Mouse (Mus musculus): ENCODE data around the gene Hmg20b. TPM values are rescaled to one million over a fixed set of nuclear protein-coding genes. Genes with fewer than 3 reads are reported as not detected.

Gene Hmg20b
- polyA plus RNA-seq, 1 experiment from 2014 or later: 36.5 TPM

DNA sequence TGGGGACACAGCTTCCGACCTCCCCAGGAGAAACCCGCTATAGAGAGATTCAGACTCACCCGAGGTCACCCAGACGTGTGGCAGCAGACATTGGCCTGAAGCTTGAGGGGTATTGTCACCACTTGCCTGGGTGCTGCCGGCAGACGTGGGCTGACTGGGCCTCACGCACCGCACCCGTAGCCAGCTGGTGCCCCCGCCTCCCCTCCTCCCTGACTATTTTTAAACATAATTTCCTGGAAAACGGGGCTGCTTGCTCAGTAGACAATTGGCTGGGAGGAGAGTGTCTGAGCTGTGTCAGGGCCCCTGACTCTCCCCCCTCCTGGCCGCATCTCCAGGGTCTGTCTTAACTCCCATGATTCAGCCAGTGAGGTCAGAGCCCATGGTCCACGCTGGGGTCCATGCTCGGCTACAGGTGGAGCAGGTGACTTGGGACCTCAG lies 47.5 kb downstream of the Hmg20b start:
- Histone ChIP-seq H3K9ac (replicated peaks; ENCODE audit: low read length) (no peak overlapping the region; the same call in 1 of the 2 replicates), H3K4me2 (ENCODE audit: low read length) (no peak overlapping the region)
- 75% methylated on average over 14 of the region's 14 CpGs for WGBS

DNA sequence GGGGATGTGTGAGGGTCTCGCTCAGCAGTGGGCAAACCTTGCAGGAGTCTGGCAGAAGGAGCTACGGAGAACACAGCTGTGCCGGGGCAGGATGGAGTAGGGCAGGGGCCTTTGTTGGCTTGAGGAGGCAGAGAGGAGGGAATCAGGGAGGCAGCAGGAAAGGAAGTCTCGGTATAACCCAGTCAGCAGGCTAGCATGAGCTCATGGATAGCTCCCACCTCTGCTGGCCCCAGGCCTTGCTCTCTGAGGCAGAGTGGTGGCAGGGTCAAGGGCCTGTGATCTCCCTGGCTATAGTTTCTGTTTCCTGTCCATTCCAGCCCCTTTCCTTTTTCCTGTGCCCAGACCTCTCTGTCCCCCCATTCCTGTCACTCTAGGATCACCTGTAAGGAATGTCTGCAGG lies 48.0 kb downstream of the Hmg20b start:
- Histone ChIP-seq H3K9ac (replicated peaks; ENCODE audit: low read length) (no peak overlapping the region; the same call in 1 of the 2 replicates), H3K4me1 (ENCODE audit: control insufficient read depth, insufficient read depth, low read length) (no peaks in the 10 kb centered on the region), H3K36me3 (ENCODE audit: control insufficient read depth, insufficient read depth, low read length) (peaks cover 17% of the 10 kb centered on the region), H3K9me3 (ENCODE audit: control insufficient read depth, low read length) (no peaks in the 10 kb centered on the region), H3K4me2 (ENCODE audit: low read length) (no peak overlapping the region), H3K27ac (replicated peaks; ENCODE audit: low read depth, low read length) (no peak overlapping the region), H3K4me3 (replicated peaks; ENCODE audit: low read depth, low read length) (no peak overlapping the region), H3K27me3 (ENCODE audit: control insufficient read depth, insufficient read depth, low read length) (no peaks in the 10 kb centered on the region)
- WGBS: 81% methylated on average over 4 of the region's 4 CpGs
- ATAC-seq (ENCODE audit: low FRiP score, low TSS enrichment): no peak
- DNase-seq: no peak

More for the DNA sequence above, 47.5 kb downstream of the Hmg20b start:
- no peak overlapping the region for H3K4me3 ChIP-seq (replicated peaks; ENCODE audit: low read depth, low read length)
- ATAC-seq (ENCODE audit: low FRiP score, low TSS enrichment): no peak
- H3K27me3 ChIP-seq (ENCODE audit: control insufficient read depth, insufficient read depth, low read length): no peaks in the 10 kb centered on the region
- DNase-seq: no peak
- H3K36me3 ChIP-seq (ENCODE audit: control insufficient read depth, insufficient read depth, low read length): peaks cover 22% of the 10 kb centered on the region
- no peaks in the 10 kb centered on the region for H3K4me1 ChIP-seq (ENCODE audit: control insufficient read depth, insufficient read depth, low read length)
- no peaks in the 10 kb centered on the region for H3K9me3 ChIP-seq (ENCODE audit: control insufficient read depth, low read length)
- H3K27ac ChIP-seq (replicated peaks; ENCODE audit: low read depth, low read length): no peak overlapping the region

DNA sequence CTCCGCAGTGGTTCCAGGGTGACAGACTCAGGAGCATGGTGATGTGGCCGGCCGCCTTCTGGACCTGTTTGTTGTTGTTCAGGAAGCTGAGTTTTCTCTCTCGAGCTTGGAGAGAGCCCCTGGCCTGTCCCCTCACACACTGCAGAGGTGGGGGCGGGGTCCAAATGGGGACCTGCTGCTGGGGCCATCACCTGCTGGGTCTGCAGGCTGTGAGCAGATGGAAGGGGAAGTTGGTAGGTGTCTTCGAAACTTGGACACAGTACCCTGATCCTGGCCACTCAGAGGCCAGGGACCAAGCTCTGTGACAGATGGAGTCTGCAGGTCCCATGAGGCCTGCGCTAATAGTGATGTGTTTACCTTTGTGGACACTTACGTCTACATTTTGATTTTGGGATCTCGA lies 49.0 kb downstream of the Hmg20b start:
- 82% methylated on average over 9 of the region's 9 CpGs for WGBS
- no peak overlapping the region for H3K4me3 ChIP-seq (replicated peaks; ENCODE audit: low read depth, low read length)
- ATAC-seq (ENCODE audit: low FRiP score, low TSS enrichment): no peak

DNA sequence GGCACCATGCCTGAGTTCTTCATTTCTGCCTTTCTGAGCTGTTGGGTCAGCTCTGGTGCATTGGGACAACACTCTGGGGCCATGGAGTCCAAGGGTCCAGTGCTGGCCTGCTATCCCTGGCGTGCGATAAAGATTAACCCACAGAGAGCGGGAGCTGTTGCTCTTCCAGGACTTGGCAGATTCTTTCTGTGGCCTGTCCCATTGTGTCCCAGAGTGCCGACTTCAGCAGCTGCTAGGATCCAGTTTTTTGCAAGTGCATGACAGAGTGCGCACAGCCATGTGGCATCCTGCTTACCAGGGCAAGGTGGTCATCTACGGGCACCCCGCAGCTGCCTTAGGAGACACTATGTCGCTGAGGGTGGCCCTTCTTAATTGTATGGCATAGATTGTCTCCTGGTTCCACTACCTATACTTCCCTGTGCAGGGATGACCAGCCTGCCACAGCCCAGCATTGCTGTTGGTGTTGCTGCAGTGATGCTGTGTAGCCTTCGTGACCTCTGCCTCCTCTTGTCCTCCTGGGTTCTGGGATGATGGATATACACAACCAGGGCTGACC lies 49.9 kb downstream of the Hmg20b start:
- WGBS: 85% methylated on average over 9 of the region's 9 CpGs
- Histone ChIP-seq H3K27ac (replicated peaks; ENCODE audit: low read depth, low read length) (no peak overlapping the region), H3K9me3 (ENCODE audit: control insufficient read depth, low read length) (no peaks in the 10 kb centered on the region), H3K4me3 (replicated peaks; ENCODE audit: low read depth, low read length) (no peak overlapping the region), H3K4me2 (ENCODE audit: low read length) (no peak overlapping the region), H3K36me3 (ENCODE audit: control insufficient read depth, insufficient read depth, low read length) (no peaks in the 10 kb centered on the region), H3K27me3 (ENCODE audit: control insufficient read depth, insufficient read depth, low read length) (no peaks in the 10 kb centered on the region), H3K9ac (replicated peaks; ENCODE audit: low read length) (no peak overlapping the region), H3K4me1 (ENCODE audit: control insufficient read depth, insufficient read depth, low read length) (peaks cover 5% of the 10 kb centered on the region; the same call in 1 of the 2 replicates)
- no peak for DNase-seq
- ATAC-seq (ENCODE audit: low FRiP score, low TSS enrichment): no peak

More for the DNA sequence above, 49.0 kb downstream of the Hmg20b start:
- H3K4me2 ChIP-seq (ENCODE audit: low read length): no peak overlapping the region
- no peak overlapping the region for H3K27ac ChIP-seq (replicated peaks; ENCODE audit: low read depth, low read length)
- DNase-seq: no peak
- H3K4me1 ChIP-seq (ENCODE audit: control insufficient read depth, insufficient read depth, low read length): no peaks in the 10 kb centered on the region
- no peaks in the 10 kb centered on the region for H3K9me3 ChIP-seq (ENCODE audit: control insufficient read depth, low read length)
- peaks cover 7% of the 10 kb centered on the region for H3K36me3 ChIP-seq (ENCODE audit: control insufficient read depth, insufficient read depth, low read length)
- no peaks in the 10 kb centered on the region for H3K27me3 ChIP-seq (ENCODE audit: control insufficient read depth, insufficient read depth, low read length)
- no peak overlapping the region for H3K9ac ChIP-seq (replicated peaks; ENCODE audit: low read length)

DNA sequence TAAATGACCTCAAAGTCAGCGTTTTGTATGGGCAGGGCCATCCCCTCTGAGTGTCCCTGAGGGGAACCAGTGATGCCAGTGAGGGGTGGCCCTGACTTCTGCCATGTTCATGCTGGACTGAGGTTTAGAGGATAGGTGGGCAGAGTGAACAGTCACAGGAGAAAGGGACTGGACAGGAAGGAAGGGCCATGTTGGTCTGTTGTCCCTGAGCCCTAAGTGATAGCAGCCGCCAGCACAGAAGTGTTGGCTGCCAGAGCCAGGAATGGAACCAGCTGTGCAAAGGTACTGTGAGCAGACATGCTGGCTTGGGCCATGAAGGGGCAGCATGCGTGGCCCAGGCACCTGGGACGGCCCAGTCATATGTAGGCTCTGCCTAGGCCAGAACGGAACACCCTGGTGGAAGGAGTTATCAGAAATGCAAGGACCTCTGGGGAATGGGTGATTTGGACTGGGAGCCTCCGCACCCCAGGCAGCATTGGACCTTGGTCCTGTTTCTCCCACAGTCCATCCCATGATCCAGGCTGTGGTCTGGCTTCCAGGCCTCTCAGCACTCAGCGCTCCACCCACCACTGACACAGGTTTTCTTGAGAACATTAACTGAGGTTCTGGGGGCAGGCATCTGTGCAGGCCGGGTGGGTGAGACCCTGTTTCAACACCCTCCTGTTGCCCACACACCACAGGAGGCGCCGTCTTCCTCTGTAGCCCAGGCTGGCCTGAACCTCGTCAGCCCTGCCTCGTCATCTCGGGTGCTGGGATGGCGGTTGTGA lies 50.5 kb downstream of the Hmg20b start:
- Histone ChIP-seq H3K27me3 (ENCODE audit: control insufficient read depth, insufficient read depth, low read length) (no peaks in the 10 kb centered on the region), H3K27ac (replicated peaks; ENCODE audit: low read depth, low read length) (no peak overlapping the region), H3K9me3 (ENCODE audit: control insufficient read depth, low read length) (no peaks in the 10 kb centered on the region), H3K4me3 (replicated peaks; ENCODE audit: low read depth, low read length) (no peak overlapping the region), H3K4me1 (ENCODE audit: control insufficient read depth, insufficient read depth, low read length) (peaks cover 12% of the 10 kb centered on the region), H3K36me3 (ENCODE audit: control insufficient read depth, insufficient read depth, low read length) (no peaks in the 10 kb centered on the region), H3K9ac (replicated peaks; ENCODE audit: low read length) (no peak overlapping the region), H3K4me2 (ENCODE audit: low read length) (no peak overlapping the region)
- ATAC-seq (ENCODE audit: low FRiP score, low TSS enrichment) (no peak), DNase-seq (no peak)
- WGBS: 90% methylated on average over 14 of the region's 14 CpGs

DNA sequence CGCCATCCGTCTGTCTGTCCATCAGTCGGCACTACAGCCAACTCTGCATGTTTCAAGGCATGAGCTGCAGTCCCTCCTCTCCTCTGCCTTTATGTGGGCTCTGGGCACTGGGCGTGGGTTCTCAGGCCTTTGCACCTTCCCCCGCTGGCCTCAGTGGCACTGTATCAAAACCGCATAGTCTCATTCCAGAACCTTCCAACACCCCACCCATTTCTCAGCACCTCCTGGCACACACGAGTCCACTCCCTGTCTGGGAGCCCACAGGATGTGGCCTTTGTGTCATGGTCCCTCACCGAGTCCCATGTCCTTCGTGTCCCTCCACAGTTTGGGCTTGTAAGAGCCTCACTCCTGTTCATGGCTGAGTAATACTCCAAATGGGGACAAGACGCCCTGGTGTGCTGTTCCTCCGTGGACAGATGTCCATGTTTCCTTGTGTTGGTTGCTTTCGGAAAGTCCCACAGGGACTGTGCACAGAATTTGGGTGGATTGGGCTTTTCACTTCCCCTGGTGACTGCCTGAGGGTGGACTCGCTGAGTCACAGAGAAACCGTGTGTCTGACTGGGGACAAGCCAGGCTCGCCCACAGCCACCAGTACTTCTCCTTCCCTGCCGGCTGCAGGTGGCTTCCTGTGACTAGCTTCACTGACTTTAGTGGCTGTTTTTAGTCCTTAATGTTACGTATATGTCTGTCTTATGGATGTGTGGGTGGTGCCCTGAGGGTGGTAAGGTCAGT lies 51.7 kb downstream of the Hmg20b start:
- Histone ChIP-seq H3K4me2 (ENCODE audit: low read length) (no peak overlapping the region), H3K4me3 (replicated peaks; ENCODE audit: low read depth, low read length) (no peak overlapping the region), H3K36me3 (ENCODE audit: control insufficient read depth, insufficient read depth, low read length) (no peaks in the 10 kb centered on the region), H3K9me3 (ENCODE audit: control insufficient read depth, low read length) (no peaks in the 10 kb centered on the region), H3K9ac (replicated peaks; ENCODE audit: low read length) (no peak overlapping the region), H3K4me1 (ENCODE audit: control insufficient read depth, insufficient read depth, low read length) (peaks cover 23% of the 10 kb centered on the region), H3K27me3 (ENCODE audit: control insufficient read depth, insufficient read depth, low read length) (no peaks in the 10 kb centered on the region), H3K27ac (replicated peaks; ENCODE audit: low read depth, low read length) (no peak overlapping the region)
- WGBS: 96% methylated on average over 17 of the region's 17 CpGs
- ATAC-seq (ENCODE audit: low FRiP score, low TSS enrichment): no peak
- DNase-seq: no peak

DNA sequence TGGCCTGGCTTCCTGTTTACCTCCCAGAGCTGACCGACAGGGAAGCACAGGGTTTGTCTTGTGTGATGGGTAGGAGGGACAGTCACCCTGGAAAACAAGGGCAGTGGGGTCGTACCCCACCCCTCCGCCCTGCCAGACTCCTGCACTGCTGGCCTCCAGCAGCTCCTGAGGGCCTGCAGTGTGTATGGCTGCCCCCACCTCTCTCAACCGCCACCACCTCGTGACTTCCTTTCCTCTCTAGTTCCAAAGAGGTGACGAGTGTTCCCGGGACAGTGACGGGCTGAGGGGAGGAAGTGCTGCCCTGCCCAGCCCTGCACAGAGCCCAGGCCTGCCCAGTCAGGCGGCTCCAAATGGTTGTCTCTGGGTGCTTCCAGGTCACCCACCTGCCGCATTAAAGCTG lies 52.4 kb downstream of the Hmg20b start:
- H3K4me2 ChIP-seq (ENCODE audit: low read length): no peak overlapping the region
- ATAC-seq (ENCODE audit: low FRiP score, low TSS enrichment): no peak
- no peaks in the 10 kb centered on the region for H3K9me3 ChIP-seq (ENCODE audit: control insufficient read depth, low read length)
- DNase-seq: no peak
- 91% methylated on average over 10 of the region's 10 CpGs for WGBS
- H3K4me1 ChIP-seq (ENCODE audit: control insufficient read depth, insufficient read depth, low read length): peaks cover 23% of the 10 kb centered on the region
- no peaks in the 10 kb centered on the region for H3K27me3 ChIP-seq (ENCODE audit: control insufficient read depth, insufficient read depth, low read length)
- no peak overlapping the region for H3K27ac ChIP-seq (replicated peaks; ENCODE audit: low read depth, low read length)
- H3K9ac ChIP-seq (replicated peaks; ENCODE audit: low read length): no peak overlapping the region
- H3K36me3 ChIP-seq (ENCODE audit: control insufficient read depth, insufficient read depth, low read length): no peaks in the 10 kb centered on the region
- no peak overlapping the region for H3K4me3 ChIP-seq (replicated peaks; ENCODE audit: low read depth, low read length)

DNA sequence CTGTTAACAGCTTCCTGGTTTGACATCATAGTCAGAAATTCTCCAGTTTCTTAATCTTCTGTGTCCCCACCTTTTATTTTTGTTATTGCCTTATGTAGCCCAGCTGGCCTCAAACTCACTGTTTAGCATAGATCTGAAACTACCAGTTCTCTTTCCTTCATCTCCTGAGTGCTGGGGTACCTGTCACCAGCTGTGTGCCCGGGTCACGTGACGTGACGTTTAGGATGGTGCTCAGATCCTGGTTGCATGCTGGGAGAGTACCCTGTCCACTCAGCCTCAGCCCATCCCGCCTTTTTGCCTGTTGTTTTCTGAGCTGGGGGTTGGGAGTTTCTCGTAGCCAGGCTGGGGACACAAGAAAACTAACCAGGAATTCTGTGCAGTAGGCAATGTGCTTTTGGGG lies 53.0 kb downstream of the Hmg20b start:
- 81% methylated on average over 6 of the region's 6 CpGs for WGBS
- no peak overlapping the region for H3K9ac ChIP-seq (replicated peaks; ENCODE audit: low read length)
- peaks cover 23% of the 10 kb centered on the region for H3K4me1 ChIP-seq (ENCODE audit: control insufficient read depth, insufficient read depth, low read length)
- no peaks in the 10 kb centered on the region for H3K36me3 ChIP-seq (ENCODE audit: control insufficient read depth, insufficient read depth, low read length)
- H3K9me3 ChIP-seq (ENCODE audit: control insufficient read depth, low read length): no peaks in the 10 kb centered on the region
- ATAC-seq (ENCODE audit: low FRiP score, low TSS enrichment): no peak
- H3K4me3 ChIP-seq (replicated peaks; ENCODE audit: low read depth, low read length): no peak overlapping the region
- no peak overlapping the region for H3K27ac ChIP-seq (replicated peaks; ENCODE audit: low read depth, low read length)
- DNase-seq: no peak
- H3K4me2 ChIP-seq (ENCODE audit: low read length): no peak overlapping the region
- no peaks in the 10 kb centered on the region for H3K27me3 ChIP-seq (ENCODE audit: control insufficient read depth, insufficient read depth, low read length)
